Mouse (Mus musculus) megakaryocyte, embryonic 14.5 days (primary cell): Measurements from ENCODE around the gene Gramd1b. TPM values are rescaled to one million over a fixed set of nuclear protein-coding genes. Genes with fewer than 3 reads are reported as not detected.

Source experiments
- H3K27me3 ChIP-seq: replicated peaks from 2 replicates; pipeline ENCODE3; 2012; ENCODE audit warnings: inconsistent platforms
- H3K36me3 ChIP-seq: replicated peaks from 2 replicates; pipeline ENCODE3; 2012; ENCODE audit warnings: low read length, inconsistent platforms, mixed read lengths
- H3K4me1 ChIP-seq: 2 replicates; pipeline ENCODE4 v1.6.1; 2012; ENCODE audit warnings: inconsistent platforms
- H3K4me3 ChIP-seq: replicated peaks from 2 replicates; pipeline ENCODE3; 2012; ENCODE audit warnings: moderate library complexity, mild to moderate bottlenecking, inconsistent platforms
- H3K9me3 ChIP-seq: 2 replicates; pipeline ENCODE4 v1.6.1; 2012; ENCODE audit warnings: inconsistent platforms
- FLI1 ChIP-seq: IDR thresholded peaks from 2 replicates; pipeline ENCODE4 v1.6.1; 2012; ENCODE audit warnings: low read length, inconsistent platforms, mixed read lengths
- GATA1 ChIP-seq: IDR thresholded peaks from 3 replicates; pipeline ENCODE4 v1.6.1; 2012; ENCODE audit warnings: mixed read lengths, low read length, inconsistent platforms, borderline replicate concordance
- polyA plus RNA-seq: library from polyadenylated mRNA; stranded (reverse); fragments of >175 nt; gene quantifications from 2 replicates; pipeline ENCODE4 v1.2.3, GENCODE M21; 2012; ENCODE audit warnings: low replicate concordance; ENCODE audit not compliant: insufficient read depth

Gene Gramd1b
- polyA plus RNA-seq, 1 experiment = 3.1 TPM

DNA sequence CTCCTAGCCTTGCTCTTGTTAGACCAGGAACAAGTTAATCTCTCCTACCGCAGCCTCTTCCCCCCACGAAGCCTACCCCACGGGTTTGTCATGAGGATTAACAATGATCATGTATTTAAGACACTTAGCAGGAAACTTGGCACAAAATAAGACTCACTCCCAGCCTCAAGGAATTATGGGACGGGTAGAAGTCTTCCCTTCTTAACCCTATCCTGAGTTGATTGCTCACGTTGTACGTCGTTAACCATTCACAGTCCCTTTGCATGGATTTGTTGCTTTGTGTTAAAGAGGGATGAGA lies 80.8 kb downstream of the Gramd1b start:
- peaks cover 2% of the 10 kb centered on the region for H3K27me3 ChIP-seq

DNA sequence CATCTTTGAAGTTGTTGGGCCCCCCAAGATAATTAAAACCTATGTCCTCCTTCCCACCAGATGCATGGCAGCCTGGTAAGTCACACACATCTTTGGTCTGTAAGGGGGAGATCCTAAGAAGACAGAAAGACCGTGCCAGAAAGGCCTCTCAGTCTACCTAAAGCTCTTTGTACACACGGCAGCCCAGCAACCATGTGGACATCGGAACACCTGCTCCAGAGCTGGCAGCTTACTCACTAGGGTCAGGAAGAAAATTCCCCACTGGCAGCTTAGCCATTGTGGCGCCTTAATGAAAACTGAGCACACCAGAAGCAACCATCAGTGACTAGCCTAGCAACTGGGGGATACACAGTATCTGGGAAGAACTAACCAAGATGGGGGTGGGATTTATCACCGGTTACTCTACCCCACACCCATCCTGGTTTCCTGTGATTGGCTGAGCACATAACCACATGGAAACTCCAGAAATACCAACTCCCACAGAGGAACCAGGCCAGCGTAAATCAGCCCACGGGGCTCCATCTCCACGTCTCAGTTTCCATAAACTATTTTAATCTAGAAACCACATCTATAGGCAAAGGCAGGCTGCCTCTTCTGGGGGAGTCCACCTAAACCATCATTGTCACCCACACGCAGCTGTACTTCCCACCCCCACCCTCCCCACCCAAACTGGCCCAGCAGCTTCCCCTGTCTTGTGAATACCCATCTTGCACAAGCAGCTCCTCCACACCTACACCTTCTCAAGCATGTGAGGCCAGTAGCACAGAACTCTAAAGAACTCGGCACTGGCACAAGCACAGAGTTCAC lies 81.4 kb downstream of the Gramd1b start:
- Histone ChIP-seq H3K9me3 (no peaks in the 10 kb centered on the region), H3K27me3 (no peaks in the 10 kb centered on the region), H3K4me1 (peaks cover 43% of the 10 kb centered on the region), H3K4me3 (peak overlapping the region; percentile 56), H3K36me3 (peaks cover 11% of the 10 kb centered on the region)
- TF ChIP-seq FLI1 = no peak
- no peak for TF ChIP-seq GATA1

More for the DNA sequence above, 80.8 kb downstream of the Gramd1b start:
- TF ChIP-seq GATA1 (no peak), FLI1 (no peak)
- Histone ChIP-seq H3K4me1 (peaks cover 48% of the 10 kb centered on the region), H3K9me3 (no peaks in the 10 kb centered on the region), H3K36me3 (peaks cover 9% of the 10 kb centered on the region), H3K4me3 (peak overlapping the region; percentile 56)

DNA sequence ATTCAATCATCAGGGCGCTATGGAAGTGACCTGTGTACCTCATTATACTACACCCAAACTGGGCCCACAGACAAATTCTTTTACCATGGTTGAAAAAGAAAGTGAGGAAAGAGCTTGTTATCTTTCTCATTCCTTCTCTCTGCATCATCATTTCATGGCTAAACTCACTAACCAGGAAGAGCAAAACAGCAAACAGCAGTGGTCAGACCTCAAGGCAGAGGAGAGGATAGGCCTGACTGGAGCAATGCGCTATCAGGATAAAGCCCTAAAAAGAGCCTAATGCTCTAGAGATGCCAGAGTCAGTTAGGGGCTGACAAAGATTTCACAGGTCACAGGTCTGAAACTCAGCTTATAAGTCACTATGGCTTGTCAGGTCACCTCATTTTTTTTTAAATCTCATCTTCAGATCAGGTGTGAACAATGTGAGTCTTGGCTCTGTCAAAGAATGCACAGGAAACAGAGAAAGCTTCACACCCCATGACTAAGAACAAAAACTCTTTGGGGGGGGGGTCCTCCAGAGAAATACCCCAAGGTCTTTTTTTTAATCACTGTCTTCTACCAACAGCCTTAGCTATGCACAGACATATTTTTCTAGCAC lies 82.4 kb downstream of the Gramd1b start:
- no peaks in the 10 kb centered on the region for H3K9me3 ChIP-seq
- no peaks in the 10 kb centered on the region for H3K27me3 ChIP-seq
- H3K36me3 ChIP-seq = peaks cover 13% of the 10 kb centered on the region

DNA sequence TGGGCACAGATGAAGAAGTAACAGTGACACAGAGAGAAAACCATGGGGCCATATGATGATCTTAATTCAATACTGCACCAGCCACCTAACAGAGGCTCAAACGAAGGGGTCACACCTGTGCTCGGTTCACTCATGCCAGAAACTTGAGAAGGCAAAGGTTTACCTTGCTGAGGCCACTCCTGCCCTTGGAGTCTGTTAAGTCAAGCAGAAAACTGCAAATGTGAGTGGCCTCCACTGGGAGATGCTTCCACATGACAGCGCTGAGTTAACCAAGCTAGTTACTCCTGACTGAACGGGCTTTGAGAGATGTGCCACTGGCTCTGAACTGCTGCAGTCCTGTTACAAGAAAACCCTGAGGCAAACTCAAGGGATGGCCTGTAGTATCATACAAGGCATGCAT lies 83.9 kb downstream of the Gramd1b start:
- Histone ChIP-seq H3K36me3 (peaks cover 13% of the 10 kb centered on the region), H3K4me3 (no peak overlapping the region), H3K9me3 (no peaks in the 10 kb centered on the region), H3K4me1 (peaks cover 28% of the 10 kb centered on the region), H3K27me3 (no peaks in the 10 kb centered on the region)
- no peak for TF ChIP-seq GATA1
- no peak for TF ChIP-seq FLI1

More for the DNA sequence above, 82.4 kb downstream of the Gramd1b start:
- H3K4me1 ChIP-seq = peaks cover 32% of the 10 kb centered on the region
- H3K4me3 ChIP-seq = no peak overlapping the region
- no peak for TF ChIP-seq FLI1
- TF ChIP-seq GATA1 = no peak

DNA sequence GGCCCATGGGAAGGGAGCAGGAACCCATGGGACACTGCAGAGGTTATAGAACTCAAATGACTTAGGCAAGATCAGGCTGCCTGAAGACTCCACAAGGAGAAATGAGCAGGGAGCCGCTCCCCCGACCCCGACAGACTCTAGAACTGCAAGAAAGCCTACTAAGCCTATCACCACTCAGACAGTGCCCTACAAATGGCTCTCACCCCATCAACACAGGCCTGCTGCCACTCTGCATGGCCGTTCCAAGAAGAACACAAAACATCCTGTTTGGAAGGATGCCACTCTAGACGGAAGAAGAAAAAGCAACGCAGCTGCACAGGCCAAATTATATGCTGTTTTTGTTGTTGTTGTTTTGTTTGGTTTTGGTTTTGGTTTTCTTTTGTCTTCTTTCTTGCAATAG lies 86.2 kb downstream of the Gramd1b start:
- TF ChIP-seq FLI1 (no peak), GATA1 (no peak)
- no peaks in the 10 kb centered on the region for H3K27me3 ChIP-seq
- H3K4me3 ChIP-seq = no peak overlapping the region
- H3K9me3 ChIP-seq = no peaks in the 10 kb centered on the region
- H3K4me1 ChIP-seq = peaks cover 25% of the 10 kb centered on the region
- peaks cover 25% of the 10 kb centered on the region for H3K36me3 ChIP-seq

DNA sequence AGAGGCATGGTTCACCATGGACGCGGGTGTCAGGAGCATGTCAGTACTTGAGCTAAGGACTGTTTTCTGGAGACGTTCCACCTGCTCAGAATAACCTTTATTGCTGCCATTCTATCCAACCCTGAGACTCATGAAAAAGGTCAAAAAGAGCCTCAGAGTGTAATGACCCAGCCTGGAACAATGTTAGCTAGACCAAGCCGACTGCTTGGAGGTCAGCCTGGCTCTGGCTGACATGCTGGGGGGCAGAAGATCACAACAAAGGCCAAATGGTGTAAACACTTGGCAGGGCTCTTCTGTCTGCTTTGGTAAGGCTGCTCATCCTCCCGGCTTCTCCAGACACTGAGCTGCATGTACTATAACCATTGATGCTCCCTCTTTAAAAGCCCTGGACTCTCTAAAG lies 88.4 kb downstream of the Gramd1b start:
- Histone ChIP-seq H3K27me3 (no peaks in the 10 kb centered on the region), H3K4me3 (no peak overlapping the region), H3K9me3 (no peaks in the 10 kb centered on the region), H3K4me1 (peaks cover 14% of the 10 kb centered on the region), H3K36me3 (peaks cover 29% of the 10 kb centered on the region)
- TF ChIP-seq FLI1 (no peak), GATA1 (no peak)

DNA sequence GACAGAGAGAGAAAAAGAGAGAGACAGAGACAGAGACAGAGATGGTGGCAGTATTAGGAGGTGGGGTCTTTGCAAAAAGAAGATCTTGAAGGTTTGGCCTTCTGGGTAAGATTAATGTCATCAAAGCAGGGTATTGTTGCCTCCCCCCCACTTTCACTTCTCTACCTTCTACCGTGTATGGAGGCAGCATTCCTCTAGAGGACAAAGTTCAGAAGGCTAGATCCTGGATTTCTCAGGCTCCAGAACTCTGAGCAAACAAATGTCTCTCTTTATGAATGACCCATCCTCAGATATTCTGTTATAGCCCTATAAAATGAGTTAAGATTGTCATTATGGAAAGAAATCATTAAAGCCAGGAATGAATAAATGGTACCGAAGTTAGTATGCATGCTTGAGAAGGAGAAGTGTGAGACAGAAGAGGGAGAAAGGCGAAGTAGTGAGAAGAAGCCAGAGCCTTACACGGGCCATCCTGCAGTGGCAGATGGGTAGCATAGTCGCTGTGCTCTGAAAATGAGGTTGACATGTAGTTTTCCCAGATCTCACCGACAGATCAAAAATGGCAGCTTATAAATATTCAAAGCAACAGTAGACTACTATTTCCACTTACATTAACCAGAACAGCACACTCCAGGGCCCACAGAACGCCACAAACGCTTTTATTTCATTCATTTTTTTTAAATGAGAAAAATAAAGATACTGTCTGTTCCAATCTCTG lies 91.1 kb downstream of the Gramd1b start:
- H3K36me3 ChIP-seq = peaks cover 28% of the 10 kb centered on the region
- no peak for TF ChIP-seq GATA1
- TF ChIP-seq FLI1 = no peak
- no peak overlapping the region for H3K4me3 ChIP-seq
- no peaks in the 10 kb centered on the region for H3K9me3 ChIP-seq
- peaks cover 20% of the 10 kb centered on the region for H3K4me1 ChIP-seq
- H3K27me3 ChIP-seq = no peaks in the 10 kb centered on the region

DNA sequence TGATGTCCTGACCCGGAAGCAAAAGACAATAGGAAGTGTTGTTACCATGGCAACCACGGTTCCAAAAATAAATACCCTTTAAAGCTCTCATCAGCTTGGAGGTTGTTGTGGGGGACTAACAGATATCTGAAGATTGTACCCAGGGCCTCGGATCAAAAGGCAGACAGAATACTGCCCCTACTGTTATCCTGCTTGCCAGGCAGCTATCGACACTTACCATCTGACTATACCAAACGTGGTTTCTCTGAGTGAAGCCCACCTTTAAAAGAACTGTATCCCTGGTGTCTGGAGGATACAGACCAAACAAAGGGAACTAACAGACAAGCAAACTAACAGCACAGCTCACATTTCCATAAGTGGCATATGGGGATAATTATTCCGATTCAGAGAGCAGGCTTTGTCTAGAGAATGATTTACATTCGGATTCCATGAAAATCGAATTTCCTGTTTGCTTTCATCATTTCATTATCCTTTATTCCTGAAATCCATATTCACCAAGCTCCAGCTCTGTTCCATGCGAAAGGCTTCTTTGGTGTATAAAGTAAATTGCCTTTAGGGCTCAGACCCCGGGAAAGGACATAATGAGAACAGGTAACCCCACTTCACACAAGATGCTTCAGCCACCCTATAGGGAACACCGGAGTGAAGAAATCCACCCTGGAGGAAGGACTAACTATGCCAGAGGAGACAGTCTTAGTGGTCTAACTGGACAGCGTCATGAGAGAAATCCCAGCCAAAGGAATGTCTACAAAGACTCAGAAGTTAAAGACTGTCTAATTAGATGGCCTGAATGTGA lies 92.3 kb downstream of the Gramd1b start:
- TF ChIP-seq GATA1 (no peak), FLI1 (no peak)
- H3K36me3 ChIP-seq = peaks cover 33% of the 10 kb centered on the region
- no peaks in the 10 kb centered on the region for H3K27me3 ChIP-seq
- no peak overlapping the region for H3K4me3 ChIP-seq
- no peaks in the 10 kb centered on the region for H3K9me3 ChIP-seq
- peaks cover 20% of the 10 kb centered on the region for H3K4me1 ChIP-seq

DNA sequence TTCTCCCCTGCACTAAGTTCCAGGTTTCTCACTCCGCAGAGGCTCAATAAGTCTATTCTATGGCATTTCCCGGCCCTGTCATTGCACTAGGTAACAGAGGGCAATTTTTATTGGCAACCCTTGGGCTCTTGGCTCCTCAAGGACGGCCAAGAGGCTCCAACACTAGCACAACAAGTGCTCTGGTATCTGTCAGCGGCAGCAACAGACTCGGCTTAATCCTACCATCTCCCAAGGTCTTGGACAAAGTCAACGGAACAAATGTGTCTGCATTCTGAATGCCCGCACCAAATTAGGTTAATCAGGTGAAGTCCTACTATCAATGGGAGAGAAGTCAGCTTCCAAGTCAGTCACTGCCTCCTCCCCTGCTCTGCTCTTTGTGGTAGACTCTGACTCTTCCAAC lies 93.3 kb downstream of the Gramd1b start:
- Histone ChIP-seq H3K4me1 (peaks cover 20% of the 10 kb centered on the region), H3K27me3 (no peaks in the 10 kb centered on the region), H3K36me3 (peaks cover 41% of the 10 kb centered on the region), H3K4me3 (no peak overlapping the region), H3K9me3 (peaks cover 6% of the 10 kb centered on the region)
- TF ChIP-seq FLI1 = no peak
- TF ChIP-seq GATA1 = no peak

DNA sequence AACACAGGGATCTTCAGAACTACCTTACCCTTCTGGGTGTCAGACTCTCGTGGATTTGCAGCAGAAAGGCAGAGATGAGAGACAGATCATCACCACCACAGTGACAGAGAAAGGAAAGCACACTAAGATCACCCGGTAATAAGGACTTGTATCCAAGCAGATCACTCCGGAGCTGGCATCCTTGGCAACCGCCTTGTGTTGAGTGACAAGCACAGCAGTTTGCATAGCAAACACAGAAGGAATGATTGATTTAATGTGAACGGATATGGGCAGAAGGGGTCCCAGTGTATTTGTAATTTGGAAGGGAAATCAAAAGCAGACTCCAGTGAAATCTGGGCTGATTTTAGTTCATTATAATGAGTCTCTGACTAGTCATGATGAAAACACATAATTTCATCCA lies 97.9 kb downstream of the Gramd1b start:
- H3K4me1 ChIP-seq = peaks cover 5% of the 10 kb centered on the region
- H3K9me3 ChIP-seq = peaks cover 9% of the 10 kb centered on the region
- peaks cover 52% of the 10 kb centered on the region for H3K36me3 ChIP-seq
- no peak overlapping the region for H3K4me3 ChIP-seq
- no peaks in the 10 kb centered on the region for H3K27me3 ChIP-seq
- no peak for TF ChIP-seq FLI1
